Mouse (Mus musculus): ENCODE results near the gene Lcn4.

DNA sequence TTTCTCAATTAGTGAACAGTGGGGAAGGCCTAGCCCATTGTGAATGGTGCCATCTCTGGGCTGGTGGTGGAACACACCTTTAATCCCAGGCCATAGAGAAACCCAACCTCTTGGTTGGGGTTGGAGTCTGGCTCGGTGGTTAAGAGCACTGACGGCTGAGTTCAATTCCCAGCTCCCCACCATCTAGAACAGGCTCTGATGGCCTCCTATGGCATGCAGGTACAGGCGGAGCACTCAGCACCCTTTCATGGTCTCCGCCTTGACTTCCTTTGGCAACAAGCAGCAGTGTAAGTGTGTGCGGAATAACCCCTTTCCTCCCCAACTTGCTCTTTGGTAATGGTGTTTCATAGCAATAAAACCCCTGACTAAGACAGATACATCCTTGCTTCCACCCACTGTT lies 32.5 kb downstream of the Lcn4 start:
- TF ChIP-seq CTCF (IDR thresholded peaks at IDR 0.05; ENCODE audit: low read depth, low read length) (no peak), POLR2A (IDR thresholded peaks at IDR 0.05; ENCODE audit: insufficient read depth, low read length) (no peak)

Data from ES-Bruce4 (cell line).